Mouse (Mus musculus) MEL (cell line): Measurements from ENCODE around the gene Inip.

Experiments used
- CTCF ChIP-seq, 3 experiments: IDR thresholded peaks in 2 of 3; conservative IDR thresholded peaks in 1 of 3; 2 replicates each; pipeline ENCODE4 v1.5.1; 2011 to 2012; ENCODE audit warnings: low read length in 3 of 3, low read depth in 2 of 3, mild to moderate bottlenecking in 2 of 3, improper control_type of control experiment in 1 of 3, inconsistent platforms in 1 of 3, mixed read lengths in 1 of 3, moderate library complexity in 1 of 3; ENCODE audit not compliant: control insufficient read depth in 1 of 3, insufficient read depth in 1 of 3, poor library complexity in 1 of 3, severe bottlenecking in 1 of 3
- POLR2AphosphoS2 ChIP-seq: IDR thresholded peaks from 2 replicates; pipeline ENCODE4 v1.6.1; 2011; ENCODE audit warnings: low read length, improper control_type of control experiment

- no peak for TF ChIP-seq CTCF (IDR thresholded peaks at IDR 0.05 in 2 of 3, conservative IDR thresholded peaks at IDR 0.05 in 1 of 3; ENCODE audit: control insufficient read depth in 1 of 3, insufficient read depth in 1 of 3, low read depth in 2 of 3, low read length in 3 of 3, poor library complexity in 1 of 3, severe bottlenecking in 1 of 3)
- TF ChIP-seq POLR2AphosphoS2 = no peak
These were observed 14.3 kb downstream of the Inip start for GRCm38 (mm10) chr4:59787126-59787525.
